Mouse (Mus musculus) spleen, adult 12 weeks (tissue): ENCODE results near the gene Nfrkb.

Experiments
- DNase-seq: peaks from one replicate; pipeline ENCODE4 v3.0.0; 2022; ENCODE audit warnings: low spot score

Gene Nfrkb

GRCm38 (mm10) chr9:31385947-31386354 lies at the start of gene Nfrkb:
Gene Nfrkb (plus strand): TSS chr9:31386192.
- peak; percentile 94 for DNase-seq

- DNase-seq = no peak
Measured at GRCm38 (mm10) chr9:31344289-31344831, 41.6 kb upstream of the Nfrkb start.

GRCm38 (mm10) chr9:31346575-31347080 lies 39.4 kb upstream of the Nfrkb start:
- DNase-seq = no peak

GRCm38 (mm10) chr9:31348458-31348857 lies 37.5 kb upstream of the Nfrkb start:
- no peak for DNase-seq

- peak; percentile 44 for DNase-seq
Measured at GRCm38 (mm10) chr9:31348915-31349314, 37.1 kb upstream of the Nfrkb start.

- no peak for DNase-seq
Measured at GRCm38 (mm10) chr9:31352716-31353115, 33.3 kb upstream of the Nfrkb start.

- no peak for DNase-seq
Measured at GRCm38 (mm10) chr9:31353518-31353917, 32.5 kb upstream of the Nfrkb start.

- no peak for DNase-seq
Measured at GRCm38 (mm10) chr9:31354051-31354450, 31.9 kb upstream of the Nfrkb start.

GRCm38 (mm10) chr9:31363698-31364609 lies 22.0 kb upstream of the Nfrkb start:
- DNase-seq = no peak

GRCm38 (mm10) chr9:31365086-31365485 lies 20.9 kb upstream of the Nfrkb start:
- no peak for DNase-seq

GRCm38 (mm10) chr9:31371740-31372139 lies 14.3 kb upstream of the Nfrkb start:
- no peak for DNase-seq

- no peak for DNase-seq
Measured at GRCm38 (mm10) chr9:31376661-31377060, 9.3 kb upstream of the Nfrkb start.

GRCm38 (mm10) chr9:31384786-31385499 lies 1.0 kb upstream of the Nfrkb start:
- no peak for DNase-seq

- no peak for DNase-seq
Measured at GRCm38 (mm10) chr9:31385500-31385869, 507 bp upstream of the Nfrkb start.

- DNase-seq = peak; percentile 35
Measured at GRCm38 (mm10) chr9:31386368-31387180, 582 bp downstream of the Nfrkb start.

- no peak for DNase-seq
Measured at GRCm38 (mm10) chr9:31387206-31387605, 1.2 kb downstream of the Nfrkb start.

GRCm38 (mm10) chr9:31400441-31400840 lies 14.4 kb downstream of the Nfrkb start:
- peak; percentile 61 for DNase-seq

GRCm38 (mm10) chr9:31404311-31404710 lies 18.3 kb downstream of the Nfrkb start:
- DNase-seq = no peak

- DNase-seq = no peak
Measured at GRCm38 (mm10) chr9:31405217-31405616, 19.2 kb downstream of the Nfrkb start.

- DNase-seq = no peak
Measured at GRCm38 (mm10) chr9:31412165-31412564, 26.2 kb downstream of the Nfrkb start.

- DNase-seq = no peak
Measured at GRCm38 (mm10) chr9:31418821-31419220, 32.8 kb downstream of the Nfrkb start.

- no peak for DNase-seq
Measured at GRCm38 (mm10) chr9:31422143-31422542, 36.2 kb downstream of the Nfrkb start.
